Mouse (Mus musculus) testis, adult 2 months (tissue): ENCODE results near the gene Tenm4.

Source experiments
- CTCF ChIP-seq: fragments of 200-500 bp; IDR thresholded peaks from 2 replicates; pipeline ENCODE4 v1.5.1; 2012; ENCODE audit warnings: low read depth, mild to moderate bottlenecking, inconsistent platforms, low read length, moderate library complexity; ENCODE audit not compliant: control insufficient read depth, insufficient read depth, insufficient replicate concordance
- POLR2A ChIP-seq: fragments of 200-500 bp; IDR thresholded peaks from 2 replicates; pipeline ENCODE4 v1.6.1; 2012; ENCODE audit warnings: low read depth, mild to moderate bottlenecking, inconsistent platforms, low read length, moderate library complexity; ENCODE audit not compliant: control insufficient read depth

- TF ChIP-seq CTCF (no peak), POLR2A (no peak)
Measured at GRCm38 (mm10) chr7:96369947-96370346, 198.9 kb downstream of the Tenm4 start.
